Mouse (Mus musculus): Measurements from ENCODE around the gene 4930535I16Rik. TPM values are rescaled to one million over a fixed set of nuclear protein-coding genes. Genes with fewer than 3 reads are reported as not detected.

Gene 4930535I16Rik
- polyA plus RNA-seq, 1 experiment from 2014 or later = not detected

DNA sequence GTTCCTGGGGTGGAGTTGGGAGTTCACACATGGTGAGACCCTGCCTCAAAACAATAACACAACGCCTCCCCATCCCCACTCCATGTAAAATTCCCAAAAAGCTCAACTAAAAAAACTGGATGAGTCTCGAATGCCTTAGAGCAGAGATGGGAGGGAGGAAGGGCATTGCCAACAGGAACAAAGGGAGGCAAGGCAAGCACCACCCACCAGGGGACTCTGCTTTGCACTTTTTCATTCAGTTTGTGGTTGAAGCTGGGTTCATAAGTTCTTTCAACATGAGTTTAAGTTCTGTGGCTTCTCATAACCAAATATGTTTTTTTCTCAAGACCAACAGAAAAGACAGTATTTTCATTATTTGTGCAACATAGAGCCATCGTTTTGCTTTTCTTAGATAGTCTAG lies 14.4 kb downstream of the 4930535I16Rik start:
- Histone ChIP-seq H3K27me3 (ENCODE audit: control insufficient read depth, insufficient read depth, low read length) (no peaks in the 10 kb centered on the region), H3K9ac (replicated peaks; ENCODE audit: low read depth, low read length) (no peak overlapping the region), H3K9me3 (ENCODE audit: control insufficient read depth, low read depth, low read length) (no peaks in the 10 kb centered on the region), H3K4me1 (ENCODE audit: control insufficient read depth, insufficient read depth, low read length) (peaks cover 12% of the 10 kb centered on the region; the same call in 1 of the 2 replicates), H3K27ac (ENCODE audit: low read length) (no peak overlapping the region), H3K4me2 (replicated peaks; ENCODE audit: low read depth, low read length) (no peak overlapping the region), H3K36me3 (ENCODE audit: control insufficient read depth, insufficient read depth, low read length) (no peaks in the 10 kb centered on the region), H3K4me3 (ENCODE audit: low read depth, low read length) (no peak overlapping the region)
- 70% methylated on average over 3 of the region's 3 CpGs for WGBS
- no peak for ATAC-seq (ENCODE audit: insufficient number of reproducible peaks, insufficient read depth, low FRiP score, low read depth)

DNA sequence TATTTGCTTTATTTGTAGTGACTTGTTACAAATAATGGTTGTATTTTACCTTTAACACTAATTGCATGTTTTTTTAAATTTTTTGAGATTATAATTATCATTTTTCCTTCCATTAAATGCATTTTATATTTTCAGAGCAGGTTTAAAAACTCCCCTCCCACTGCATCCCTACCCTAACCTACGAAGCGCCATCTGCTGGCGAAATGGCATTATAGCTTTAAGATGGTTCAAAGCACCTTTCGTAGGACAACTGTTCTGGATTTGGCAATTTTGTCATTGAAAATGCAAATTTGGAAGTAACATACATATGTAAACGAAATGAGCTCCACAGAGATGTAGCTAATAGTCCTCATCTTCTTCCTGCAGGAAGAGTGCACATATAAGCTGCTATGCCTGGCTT lies 19.1 kb downstream of the 4930535I16Rik start:
- Histone ChIP-seq H3K36me3 (ENCODE audit: control insufficient read depth, insufficient read depth, low read length) (no peaks in the 10 kb centered on the region), H3K9ac (replicated peaks; ENCODE audit: low read depth, low read length) (no peak overlapping the region), H3K9me3 (ENCODE audit: control insufficient read depth, low read depth, low read length) (no peaks in the 10 kb centered on the region), H3K4me1 (ENCODE audit: control insufficient read depth, insufficient read depth, low read length) (no peaks in the 10 kb centered on the region), H3K27me3 (ENCODE audit: control insufficient read depth, insufficient read depth, low read length) (no peaks in the 10 kb centered on the region), H3K4me2 (replicated peaks; ENCODE audit: low read depth, low read length) (no peak overlapping the region), H3K27ac (ENCODE audit: low read length) (no peak overlapping the region), H3K4me3 (ENCODE audit: low read depth, low read length) (no peak overlapping the region)
- no peak for ATAC-seq (ENCODE audit: insufficient number of reproducible peaks, insufficient read depth, low FRiP score, low read depth)
- 11% methylated on average over 5 of the region's 5 CpGs for WGBS

DNA sequence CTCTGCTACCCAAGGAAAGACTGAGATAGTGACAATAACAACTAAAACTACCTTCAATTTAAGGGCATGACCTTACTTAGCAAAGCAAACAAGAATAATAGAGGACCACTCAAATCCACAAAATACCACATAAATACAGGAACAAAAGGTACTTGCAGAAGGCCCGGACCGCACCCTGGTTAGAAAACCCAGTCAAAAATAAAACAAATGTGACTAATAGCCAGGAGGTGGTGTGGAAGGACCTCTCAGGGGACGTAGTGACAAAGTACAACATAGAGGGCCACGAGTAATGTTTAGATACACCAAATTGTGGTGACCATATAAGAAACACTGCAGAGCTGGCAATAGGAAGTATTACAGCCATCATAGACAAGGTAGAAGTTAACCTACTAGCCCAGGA lies 23.5 kb downstream of the 4930535I16Rik start:
- Histone ChIP-seq H3K36me3 (ENCODE audit: control insufficient read depth, insufficient read depth, low read length) (no peaks in the 10 kb centered on the region), H3K4me3 (ENCODE audit: low read depth, low read length) (no peak overlapping the region), H3K9me3 (ENCODE audit: control insufficient read depth, low read depth, low read length) (no peaks in the 10 kb centered on the region), H3K27ac (ENCODE audit: low read length) (no peak overlapping the region), H3K4me2 (replicated peaks; ENCODE audit: low read depth, low read length) (no peak overlapping the region), H3K4me1 (ENCODE audit: control insufficient read depth, insufficient read depth, low read length) (no peaks in the 10 kb centered on the region), H3K9ac (replicated peaks; ENCODE audit: low read depth, low read length) (no peak overlapping the region), H3K27me3 (ENCODE audit: control insufficient read depth, insufficient read depth, low read length) (no peaks in the 10 kb centered on the region)
- 74% methylated on average over 4 of the region's 4 CpGs for WGBS
- no peak for ATAC-seq (ENCODE audit: insufficient number of reproducible peaks, insufficient read depth, low FRiP score, low read depth)

DNA sequence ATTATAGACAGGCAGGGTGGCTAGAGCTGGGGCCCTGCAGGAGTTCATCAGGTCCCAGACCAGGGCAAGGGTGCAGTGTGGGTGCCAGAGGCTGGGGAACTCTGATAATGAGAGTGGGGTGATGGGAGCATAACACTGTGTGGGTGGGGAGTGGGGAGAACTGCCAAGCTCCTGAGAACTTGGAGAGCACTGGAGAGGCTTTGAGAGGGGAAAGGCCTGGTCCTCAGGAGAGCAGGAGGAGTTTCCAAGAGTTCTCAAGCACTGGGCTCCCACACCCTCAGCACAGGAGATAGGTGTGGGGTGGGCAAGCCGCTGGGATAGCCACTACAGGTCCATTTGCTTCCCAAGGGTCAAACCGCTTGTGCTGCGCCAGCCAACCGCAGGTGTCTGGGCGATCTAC lies 24.1 kb downstream of the 4930535I16Rik start:
- Histone ChIP-seq H3K4me2 (replicated peaks; ENCODE audit: low read depth, low read length) (no peak overlapping the region), H3K27ac (ENCODE audit: low read length) (no peak overlapping the region), H3K36me3 (ENCODE audit: control insufficient read depth, insufficient read depth, low read length) (no peaks in the 10 kb centered on the region), H3K27me3 (ENCODE audit: control insufficient read depth, insufficient read depth, low read length) (no peaks in the 10 kb centered on the region), H3K4me1 (ENCODE audit: control insufficient read depth, insufficient read depth, low read length) (no peaks in the 10 kb centered on the region), H3K4me3 (ENCODE audit: low read depth, low read length) (no peak overlapping the region), H3K9me3 (ENCODE audit: control insufficient read depth, low read depth, low read length) (no peaks in the 10 kb centered on the region), H3K9ac (replicated peaks; ENCODE audit: low read depth, low read length) (no peak overlapping the region)
- ATAC-seq (ENCODE audit: insufficient number of reproducible peaks, insufficient read depth, low FRiP score, low read depth) = no peak
- WGBS = 87% methylated on average over 5 of the region's 5 CpGs

Other genes starting within 250 kb of the 4930535I16Rik start
- gene Macf1, start 233.7 kb downstream of the 4930535I16Rik start, polyA plus RNA-seq (2014; fragmentation: Nextera tagmentation; extraction: Ambion mirVana) = 86.9 and 88.2 TPM in 2 replicates
- 297 and 346 TPM in 2 replicates for gene Ndufs5, start 199.8 kb downstream of the 4930535I16Rik start, polyA plus RNA-seq (2014; fragmentation: Nextera tagmentation; extraction: Ambion mirVana)
- 47.2 and 51.0 TPM in 2 replicates for gene Akirin1, start 167.7 kb downstream of the 4930535I16Rik start, polyA plus RNA-seq (2014; fragmentation: Nextera tagmentation; extraction: Ambion mirVana)
- 4.7 and 5.8 TPM in 2 replicates for gene Rhbdl2, start 130.1 kb downstream of the 4930535I16Rik start, polyA plus RNA-seq (2014; fragmentation: Nextera tagmentation; extraction: Ambion mirVana)
- gene 4933427I04Rik, start 58.3 kb downstream of the 4930535I16Rik start, polyA plus RNA-seq (2014; fragmentation: Nextera tagmentation; extraction: Ambion mirVana) = 0.14 TPM in 1 of 2 replicates, not detected in the other
- 81.9 and 82.3 TPM in 2 replicates for gene Mycbp, start 13.2 kb downstream of the 4930535I16Rik start, polyA plus RNA-seq (2014; fragmentation: Nextera tagmentation; extraction: Ambion mirVana)
- gene Rragc, start 576 bp downstream of the 4930535I16Rik start, polyA plus RNA-seq (2014; fragmentation: Nextera tagmentation; extraction: Ambion mirVana) = 54.1 and 54.8 TPM in 2 replicates

Measured in stomach, embryonic 14.5 days (tissue).